Mouse (Mus musculus) heart, embryonic 13.5 days (tissue): Measurements from ENCODE around the gene Plrg1. TPM values are rescaled to one million over a fixed set of nuclear protein-coding genes. Genes with fewer than 3 reads are reported as not detected.
A peak's percentile ranks its signal among the peaks of the same experiment; 100 is the strongest.

ENCODE experiments used
- ATAC-seq: fragments of 200-750 bp; cut with Nextera tagmentation; 2 replicates; pipeline ENCODE4 v1.8.0; 2017; ENCODE audit warnings: moderate TSS enrichment; ENCODE audit not compliant: insufficient number of reproducible peaks, low FRiP score, low TSS enrichment; ENCODE audit errors: extremely low read depth
- H3K27ac ChIP-seq: fragments of 300-500 bp; sonication (generic); replicated peaks from 2 replicates; pipeline ENCODE4 v1.5.1; 2015; ENCODE audit warnings: moderate library complexity, mild to moderate bottlenecking, inconsistent platforms
- H3K27me3 ChIP-seq: fragments of 300-500 bp; sonication (generic); replicated peaks from 2 replicates; pipeline ENCODE4 v1.6.1; 2015; ENCODE audit warnings: mild to moderate bottlenecking, inconsistent platforms
- H3K36me3 ChIP-seq: fragments of 300-500 bp; sonication (generic); 2 replicates; pipeline ENCODE4 v1.6.1; 2015; ENCODE audit warnings: mild to moderate bottlenecking, inconsistent platforms
- H3K4me1 ChIP-seq: fragments of 300-500 bp; sonication (generic); 2 replicates; pipeline ENCODE4 v1.6.1; 2015; ENCODE audit warnings: inconsistent platforms
- H3K4me2 ChIP-seq: fragments of 300-500 bp; sonication (generic); 2 replicates; pipeline ENCODE4 v1.6.1; 2015; ENCODE audit warnings: inconsistent platforms, mild to moderate bottlenecking, moderate library complexity
- H3K4me3 ChIP-seq: fragments of 300-500 bp; sonication (generic); 2 replicates; pipeline ENCODE4 v1.5.1; 2015; ENCODE audit warnings: moderate library complexity, mild to moderate bottlenecking, inconsistent platforms
- H3K9ac ChIP-seq: fragments of 300-500 bp; sonication (generic); 2 replicates; pipeline ENCODE4 v1.6.1; 2015; ENCODE audit warnings: inconsistent platforms, mild to moderate bottlenecking, moderate library complexity
- H3K9me3 ChIP-seq: fragments of 300-500 bp; sonication (generic); 2 replicates; pipeline ENCODE4 v1.6.1; 2016; ENCODE audit warnings: inconsistent platforms
- WGBS: fragments of 180-500 bp; shearing (Covaris S2); methylation state at CpG from one replicate; pipeline ENCODE4 v1.1.7; 2015; ENCODE audit warnings: mixed read lengths; 5-methylcytosine and 5-hydroxymethylcytosine counted together
- polyA plus RNA-seq: library from polyadenylated mRNA; unstranded; fragments of >200 nt; fragmentation: Nextera tagmentation; extraction: Ambion mirVana; gene quantifications from 2 replicates; pipeline ENCODE4 v1.2.1, GENCODE M21; 2015

The Plrg1 gene
- 56.5 and 68.0 TPM in 2 replicates for polyA plus RNA-seq

DNA sequence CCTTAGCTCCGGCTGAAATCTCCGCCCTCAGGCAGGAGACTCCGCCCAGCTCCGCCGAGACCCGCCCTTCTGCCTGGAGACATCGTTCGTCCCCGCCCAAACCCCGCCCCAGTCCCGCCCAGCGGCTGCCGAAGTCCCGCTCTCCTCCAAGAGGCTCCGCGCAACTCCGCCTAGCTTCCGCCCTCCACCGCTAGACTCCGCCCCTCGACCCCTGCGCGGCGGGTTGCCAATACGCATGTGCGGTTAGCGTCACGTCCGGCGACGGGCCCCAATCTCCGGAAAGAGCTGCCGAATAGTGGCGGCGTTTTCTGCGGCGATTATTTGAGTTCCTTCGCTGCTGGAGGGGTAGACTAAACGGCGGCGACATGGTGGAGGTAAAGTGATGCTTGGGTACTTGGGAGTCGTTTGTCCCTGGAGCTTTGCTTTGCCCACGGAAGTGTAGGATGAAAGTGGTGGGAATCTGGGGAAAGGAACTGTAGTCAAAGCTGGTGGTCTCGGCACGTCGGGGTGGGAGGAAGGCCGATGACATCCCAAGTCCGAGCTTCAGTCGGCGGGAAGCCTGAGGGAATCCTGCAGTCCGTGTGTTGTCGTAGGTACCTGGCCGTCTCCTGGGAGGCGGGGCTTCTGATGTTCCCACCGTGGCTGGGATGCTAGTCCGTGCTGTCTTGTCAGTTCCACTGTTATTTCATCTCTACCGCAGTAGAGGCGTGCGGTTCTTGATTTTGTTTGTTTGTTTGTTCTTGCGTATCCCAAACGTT lies at the start of gene Plrg1:
Gene Plrg1, plus strand, starts transcription at position 242 of the 758 bp plus-strand sequence.
- Histone ChIP-seq H3K27ac (peak within 1 kb of the TSS; percentile 71), H3K9ac (peak within 1 kb of the TSS; percentile 85), H3K27me3 (no peaks in the 10 kb centered on the region), H3K36me3 (peaks cover 36% of the 10 kb centered on the region), H3K4me2 (peak within 1 kb of the TSS; percentile 91), H3K9me3 (no peaks in the 10 kb centered on the region), H3K4me1 (peaks cover 9% of the 10 kb centered on the region), H3K4me3 (peak within 1 kb of the TSS; percentile 66)
- WGBS = under 1% methylated on average over 61 of the region's 61 CpGs
- peak; percentile 97 for ATAC-seq

DNA sequence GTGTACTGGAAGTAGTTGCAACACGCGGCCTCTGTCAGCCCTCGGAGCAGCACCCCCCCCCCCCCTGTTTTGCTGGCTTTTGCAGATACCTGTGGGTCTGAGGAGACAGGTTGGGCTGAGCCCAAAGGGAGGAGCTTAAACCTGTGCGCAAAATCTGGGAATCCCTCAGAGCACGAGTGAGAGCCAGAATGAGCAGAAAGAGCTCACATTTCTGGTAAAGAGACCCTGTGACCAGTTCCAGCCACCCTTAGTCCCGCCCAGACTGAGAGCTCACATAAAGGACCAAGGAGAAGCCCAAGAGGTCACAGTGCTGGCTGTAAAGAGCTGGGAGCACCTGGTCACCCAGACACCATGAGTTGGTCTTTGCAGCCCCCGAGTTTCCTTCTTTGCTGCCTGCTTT lies 47.8 kb upstream of the Plrg1 start, which contains the start of gene Fgg:
Gene Fgg, plus strand, starts transcription at position 168 of the 400 bp plus-strand sequence.
- H3K4me2 ChIP-seq = no peak within 1 kb of the TSS
- ATAC-seq = no peak
- no peaks in the 10 kb centered on the region for H3K27me3 ChIP-seq
- WGBS = 44% methylated on average over 7 of the region's 7 CpGs
- no peaks in the 10 kb centered on the region for H3K4me1 ChIP-seq
- no peak within 1 kb of the TSS for H3K27ac ChIP-seq
- no peaks in the 10 kb centered on the region for H3K36me3 ChIP-seq
- H3K9ac ChIP-seq = no peak within 1 kb of the TSS
- no peaks in the 10 kb centered on the region for H3K9me3 ChIP-seq
- H3K4me3 ChIP-seq = no peak within 1 kb of the TSS

DNA sequence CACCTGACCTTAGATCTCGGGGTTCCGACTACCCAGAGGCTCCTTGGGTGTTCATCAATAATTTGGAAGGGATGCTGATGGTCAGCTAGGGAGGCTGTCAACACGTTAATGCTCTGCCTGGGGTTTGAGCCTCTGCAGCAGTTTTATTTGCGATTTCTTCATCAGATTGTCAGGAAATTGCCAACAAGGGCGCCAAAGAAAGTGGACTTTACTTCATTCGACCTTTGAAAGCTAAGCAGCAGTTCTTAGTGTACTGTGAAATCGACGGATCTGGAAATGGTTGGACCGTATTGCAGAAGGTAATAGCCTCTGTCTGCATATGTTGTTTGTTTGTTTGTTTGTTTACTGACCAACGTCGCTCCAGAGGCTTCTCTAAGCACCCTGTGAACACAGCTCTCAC lies 45.0 kb upstream of the Plrg1 start:
- no peak overlapping the region for H3K4me3 ChIP-seq
- no peaks in the 10 kb centered on the region for H3K9me3 ChIP-seq
- 68% methylated on average over 11 of the region's 11 CpGs for WGBS

DNA sequence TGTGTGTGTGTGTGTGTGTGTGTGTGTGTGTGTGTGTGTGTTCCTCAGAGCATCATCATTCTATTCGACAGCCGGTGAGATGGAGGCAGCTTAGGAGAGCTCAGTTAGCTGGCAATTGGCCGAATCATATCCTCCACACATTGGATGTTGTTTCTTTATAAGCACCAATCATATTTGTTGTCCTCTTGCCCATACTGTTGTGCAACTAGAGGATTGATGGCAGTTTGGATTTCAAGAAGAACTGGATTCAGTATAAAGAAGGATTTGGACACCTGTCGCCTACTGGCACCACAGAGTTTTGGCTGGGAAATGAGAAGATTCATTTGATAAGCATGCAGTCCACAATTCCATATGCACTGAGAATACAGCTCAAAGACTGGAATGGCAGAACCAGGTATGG lies 44.2 kb upstream of the Plrg1 start:
- ATAC-seq = no peak
- WGBS = 83% methylated on average over 4 of the region's 4 CpGs

More for the DNA sequence above, 45.0 kb upstream of the Plrg1 start:
- no peaks in the 10 kb centered on the region for H3K4me1 ChIP-seq
- H3K4me2 ChIP-seq = no peak overlapping the region
- H3K36me3 ChIP-seq = no peaks in the 10 kb centered on the region
- no peak for ATAC-seq
- H3K9ac ChIP-seq = no peak overlapping the region
- no peak overlapping the region for H3K27ac ChIP-seq
- no peaks in the 10 kb centered on the region for H3K27me3 ChIP-seq

DNA sequence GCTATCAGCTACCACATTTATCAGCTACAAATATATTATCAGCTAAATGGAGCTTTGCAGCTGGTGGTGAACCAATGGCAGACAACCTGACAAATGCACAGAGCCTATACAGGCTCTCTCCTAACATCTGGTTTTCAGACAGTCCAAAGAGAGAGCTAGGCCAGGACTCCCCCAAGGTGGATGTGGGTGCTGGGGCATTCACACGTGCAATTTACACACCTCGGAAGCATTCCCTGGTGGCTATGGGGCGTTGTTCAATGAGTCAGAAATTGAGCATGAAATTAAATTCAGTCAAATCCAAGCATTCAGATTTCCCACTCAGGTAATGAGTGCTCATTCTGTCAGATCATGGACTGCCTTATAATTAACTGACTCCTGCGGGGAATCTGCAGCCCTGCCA lies 43.8 kb upstream of the Plrg1 start:
- H3K4me2 ChIP-seq = no peak overlapping the region
- no peaks in the 10 kb centered on the region for H3K4me1 ChIP-seq
- H3K36me3 ChIP-seq = no peaks in the 10 kb centered on the region
- no peak for ATAC-seq
- no peak overlapping the region for H3K9ac ChIP-seq
- H3K27me3 ChIP-seq = no peaks in the 10 kb centered on the region
- no peak overlapping the region for H3K27ac ChIP-seq
- 71% methylated on average over 4 of the region's 4 CpGs for WGBS
- no peaks in the 10 kb centered on the region for H3K9me3 ChIP-seq
- no peak overlapping the region for H3K4me3 ChIP-seq

More for the DNA sequence above, 44.2 kb upstream of the Plrg1 start:
- no peak overlapping the region for H3K4me3 ChIP-seq
- H3K4me1 ChIP-seq = no peaks in the 10 kb centered on the region
- H3K9me3 ChIP-seq = no peaks in the 10 kb centered on the region
- no peak overlapping the region for H3K9ac ChIP-seq
- no peak overlapping the region for H3K4me2 ChIP-seq
- no peaks in the 10 kb centered on the region for H3K27me3 ChIP-seq
- H3K27ac ChIP-seq = no peak overlapping the region
- H3K36me3 ChIP-seq = no peaks in the 10 kb centered on the region

DNA sequence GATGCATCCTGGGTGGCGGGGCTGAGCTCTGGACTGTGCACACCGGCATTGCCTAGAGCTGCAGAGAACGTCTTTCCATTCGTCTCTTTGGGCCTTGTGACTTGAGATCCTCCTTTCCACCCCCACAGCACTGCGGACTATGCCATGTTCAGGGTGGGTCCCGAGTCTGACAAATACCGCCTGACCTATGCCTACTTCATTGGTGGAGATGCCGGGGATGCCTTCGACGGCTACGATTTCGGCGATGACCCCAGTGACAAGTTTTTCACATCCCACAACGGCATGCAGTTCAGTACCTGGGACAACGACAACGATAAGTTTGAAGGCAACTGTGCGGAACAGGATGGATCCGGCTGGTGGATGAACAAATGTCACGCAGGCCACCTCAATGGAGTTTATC lies 42.7 kb upstream of the Plrg1 start:
- Histone ChIP-seq H3K9me3 (no peaks in the 10 kb centered on the region), H3K4me1 (no peaks in the 10 kb centered on the region), H3K27me3 (no peaks in the 10 kb centered on the region), H3K4me2 (no peak overlapping the region), H3K27ac (no peak overlapping the region), H3K9ac (no peak overlapping the region), H3K36me3 (no peaks in the 10 kb centered on the region), H3K4me3 (no peak overlapping the region)
- no peak for ATAC-seq
- 79% methylated on average over 19 of the region's 19 CpGs for WGBS

DNA sequence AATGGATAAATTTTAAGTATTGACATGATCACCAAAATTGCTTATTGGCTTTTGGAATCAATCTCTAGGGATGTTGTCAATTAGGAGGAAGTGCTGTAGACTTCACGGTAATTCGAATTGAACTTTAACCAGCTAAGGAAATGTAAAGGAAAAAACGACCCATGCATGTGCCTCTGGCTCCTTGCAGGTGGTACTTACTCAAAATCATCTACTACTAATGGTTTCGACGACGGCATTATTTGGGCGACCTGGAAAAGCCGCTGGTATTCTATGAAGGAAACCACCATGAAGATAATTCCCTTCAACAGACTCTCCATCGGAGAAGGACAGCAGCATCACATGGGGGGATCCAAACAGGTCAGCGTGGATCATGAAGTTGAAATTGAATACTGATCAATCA lies 41.4 kb upstream of the Plrg1 start:
- Histone ChIP-seq H3K4me1 (no peaks in the 10 kb centered on the region), H3K9me3 (no peaks in the 10 kb centered on the region), H3K4me3 (no peak overlapping the region), H3K4me2 (no peak overlapping the region), H3K9ac (no peak overlapping the region), H3K36me3 (no peaks in the 10 kb centered on the region), H3K27ac (no peak overlapping the region), H3K27me3 (no peaks in the 10 kb centered on the region)
- ATAC-seq = no peak
- WGBS = 83% methylated on average over 10 of the region's 10 CpGs

DNA sequence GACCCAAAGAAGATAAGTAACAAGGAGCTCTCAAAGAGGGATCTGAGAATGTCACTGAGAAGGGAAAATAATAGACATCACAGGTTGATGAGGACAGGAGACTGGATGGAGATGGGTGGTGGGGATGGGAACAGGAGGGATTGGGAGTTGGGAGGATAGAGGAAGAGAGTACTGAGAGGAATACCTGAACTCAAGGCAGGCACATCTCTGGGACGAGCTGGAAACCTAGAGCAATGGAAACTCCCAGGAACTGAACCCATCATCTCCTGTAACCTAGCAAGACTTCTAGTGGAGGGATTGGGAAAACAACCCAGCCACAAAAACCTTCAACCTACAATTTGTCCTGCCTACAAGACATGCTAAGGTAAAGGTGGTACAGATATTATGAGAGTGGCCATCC lies 39.1 kb upstream of the Plrg1 start:
- ATAC-seq = no peak
- Histone ChIP-seq H3K27ac (no peak overlapping the region), H3K9me3 (no peaks in the 10 kb centered on the region), H3K9ac (no peak overlapping the region), H3K4me3 (no peak overlapping the region), H3K4me2 (no peak overlapping the region), H3K27me3 (no peaks in the 10 kb centered on the region), H3K4me1 (no peaks in the 10 kb centered on the region), H3K36me3 (no peaks in the 10 kb centered on the region)
- WGBS = 80% methylated on average over 1 of the region's 1 CpGs

DNA sequence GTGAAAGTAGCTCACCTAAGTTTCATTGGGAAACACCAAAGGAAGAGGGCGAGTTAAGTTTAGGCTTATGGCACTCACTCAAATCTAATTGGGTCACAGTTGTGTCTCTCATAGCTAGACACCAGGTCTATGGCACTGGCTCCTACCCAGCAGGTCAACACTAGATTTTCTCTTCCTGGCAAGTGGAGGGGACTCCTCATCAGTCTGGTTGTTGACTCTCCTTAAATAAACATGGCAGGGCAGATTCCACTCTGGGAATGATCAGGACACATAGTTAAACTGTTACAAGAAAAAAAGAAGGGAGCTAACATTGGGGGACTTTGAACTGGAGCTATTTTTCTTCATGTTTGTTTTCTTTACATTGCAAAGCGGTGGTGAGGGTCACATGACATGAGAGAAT lies 34.9 kb upstream of the Plrg1 start:
- Histone ChIP-seq H3K27ac (no peak overlapping the region), H3K4me2 (no peak overlapping the region), H3K4me3 (no peak overlapping the region), H3K9me3 (no peaks in the 10 kb centered on the region), H3K36me3 (no peaks in the 10 kb centered on the region), H3K27me3 (no peaks in the 10 kb centered on the region), H3K4me1 (no peaks in the 10 kb centered on the region), H3K9ac (no peak overlapping the region)
- ATAC-seq = no peak
- 66% methylated on average over 2 of the region's 2 CpGs for WGBS

DNA sequence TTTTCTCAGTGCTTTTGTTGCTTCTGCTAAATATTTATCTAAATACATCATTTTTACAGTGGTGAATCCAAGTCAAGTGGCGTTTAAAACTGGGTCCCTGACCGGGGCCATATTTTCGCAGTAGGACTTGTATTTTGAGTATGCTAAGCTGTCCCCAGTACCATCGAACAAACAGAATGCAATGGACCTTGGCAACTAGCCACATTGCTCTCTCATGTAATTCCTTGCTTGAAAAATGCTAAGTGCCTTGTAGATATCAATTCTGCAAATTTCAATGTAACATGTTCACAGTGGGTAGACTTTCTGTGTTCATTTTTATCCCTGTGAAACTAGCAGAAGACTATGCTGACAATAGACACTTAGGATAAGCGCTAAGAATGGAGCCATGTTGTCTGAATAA lies 34.1 kb upstream of the Plrg1 start:
- no peak for ATAC-seq
- H3K36me3 ChIP-seq = no peaks in the 10 kb centered on the region
- H3K4me1 ChIP-seq = no peaks in the 10 kb centered on the region
- H3K9me3 ChIP-seq = no peaks in the 10 kb centered on the region
- WGBS = 83% methylated on average over 5 of the region's 5 CpGs
- no peak overlapping the region for H3K4me2 ChIP-seq
- no peaks in the 10 kb centered on the region for H3K27me3 ChIP-seq
- no peak overlapping the region for H3K27ac ChIP-seq
- H3K9ac ChIP-seq = no peak overlapping the region
- H3K4me3 ChIP-seq = no peak overlapping the region

DNA sequence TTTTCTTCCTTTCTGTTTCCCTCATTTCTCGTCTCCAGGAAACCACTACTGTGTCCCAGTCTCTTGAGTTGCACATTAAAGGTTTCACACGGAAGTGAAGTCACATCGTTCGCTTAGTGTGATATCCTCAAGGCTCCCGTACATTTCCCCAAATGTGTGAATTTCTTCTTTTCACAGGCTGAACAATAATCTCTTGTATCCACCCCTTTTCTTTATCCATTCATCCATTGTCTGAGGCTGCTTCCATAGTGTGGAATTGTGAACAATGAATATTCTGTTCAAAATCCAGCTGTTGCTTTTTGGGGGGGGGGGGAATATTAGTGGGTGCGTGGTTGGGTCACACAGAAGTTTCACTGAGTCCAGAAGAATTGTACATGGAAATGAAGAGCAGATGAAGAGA lies 30.3 kb upstream of the Plrg1 start:
- no peaks in the 10 kb centered on the region for H3K9me3 ChIP-seq
- ATAC-seq = no peak
- 74% methylated on average over 6 of the region's 6 CpGs for WGBS
- no peaks in the 10 kb centered on the region for H3K36me3 ChIP-seq
- no peaks in the 10 kb centered on the region for H3K27me3 ChIP-seq
- H3K4me3 ChIP-seq = no peak overlapping the region
- no peak overlapping the region for H3K27ac ChIP-seq
- no peak overlapping the region for H3K4me2 ChIP-seq
- H3K9ac ChIP-seq = no peak overlapping the region
- H3K4me1 ChIP-seq = no peaks in the 10 kb centered on the region
